Mouse (Mus musculus) lung, adult 2 months (tissue): ENCODE results near the gene Olfr1223.

Experiments
- CTCF ChIP-seq: fragments of 200-500 bp; IDR thresholded peaks from 2 replicates; pipeline ENCODE4 v1.5.1; 2011; ENCODE audit warnings: mild to moderate bottlenecking, low read length, control low read depth; ENCODE audit not compliant: insufficient read depth
- POLR2A ChIP-seq: fragments of 200-500 bp; IDR thresholded peaks from 2 replicates; pipeline ENCODE4 v1.6.1; 2011; ENCODE audit warnings: low read depth, mild to moderate bottlenecking, control low read depth, low read length, borderline replicate concordance; ENCODE audit errors: extremely low read depth

DNA sequence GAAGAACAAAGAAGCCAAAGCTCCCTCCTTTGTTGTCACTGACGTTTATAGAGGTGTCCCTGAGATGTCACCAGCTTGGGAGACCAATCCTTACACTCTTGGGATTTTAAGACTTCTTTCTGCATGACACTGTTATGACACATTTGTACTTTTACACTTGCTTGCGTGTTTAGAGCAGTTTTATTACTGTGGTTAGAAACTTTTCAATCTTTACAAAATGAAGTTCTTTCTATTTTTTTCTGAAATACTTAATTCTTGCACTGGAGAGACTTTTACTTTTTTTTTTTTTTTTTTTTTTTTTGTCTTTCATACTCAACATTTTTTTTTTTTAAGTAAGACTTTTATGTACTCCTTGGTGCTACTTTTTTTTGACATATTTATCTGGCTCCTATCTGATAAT, 48.6 kb upstream of the Olfr1223 start, which contains the start of gene Olfr1226:
- TF ChIP-seq CTCF (no peak), POLR2A (no peak)
